Mouse (Mus musculus): ENCODE results near the gene Olfr376. TPM values are rescaled to one million over a fixed set of nuclear protein-coding genes. Genes with fewer than 3 reads are reported as not detected.

Gene Olfr376
- total RNA-seq, 1 experiment = 1.6 TPM

- no peaks in the 10 kb centered on the region for H3K9me3 ChIP-seq (ENCODE audit: control insufficient read depth, insufficient read depth, low read depth, low read length)
- H3K27ac ChIP-seq (ENCODE audit: insufficient read depth, low read depth, low read length, poor library complexity, severe bottlenecking) = no peak within 1 kb of the TSS
- TF ChIP-seq MAFK (IDR thresholded peaks at IDR 0.05; ENCODE audit: insufficient read depth, low read depth, low read length) = no peak
- no peak for TF ChIP-seq ZNF384 (IDR thresholded peaks at IDR 0.05; ENCODE audit: low read depth, low read length)
- TF ChIP-seq ZC3H11A (IDR thresholded peaks at IDR 0.05; ENCODE audit: borderline replicate concordance, low read depth, low read length) = no peak
- no peak for TF ChIP-seq CHD2 (IDR thresholded peaks at IDR 0.05; ENCODE audit: low read depth, low read length)
- no peak for TF ChIP-seq HCFC1 (IDR thresholded peaks at IDR 0.05; ENCODE audit: borderline replicate concordance, insufficient read depth, low read length)
- no peak for DNase-seq (ENCODE audit: low read depth, low spot score)
- no peak within 1 kb of the TSS for H3K9ac ChIP-seq (ENCODE audit: insufficient read depth, low read depth, low read length, poor library complexity, severe bottlenecking)
- H3K4me3 ChIP-seq (ENCODE audit: insufficient read depth in 1 of 2, low read depth in 1 of 2, low read length in 2 of 2, poor library complexity in 1 of 2, severe bottlenecking in 1 of 2) = no peak within 1 kb of the TSS
- H3K4me1 ChIP-seq (ENCODE audit: control insufficient read depth in 2 of 2, insufficient read depth in 2 of 2, low read length in 2 of 2, poor library complexity in 1 of 2) = no peaks in the 10 kb centered on the region
- H3K36me3 ChIP-seq (ENCODE audit: control insufficient read depth, insufficient read depth, low read length, poor library complexity, severe bottlenecking) = no peaks in the 10 kb centered on the region
- in situ Hi-C loops (cut with MboI; ENCODE audit: low sequenced_read_pairs in 2 of 2, unreplicated experiment in 2 of 2) = no loop called here
These were observed 28.5 kb downstream of the Olfr376 start, which contains the start of gene Olfr1 for GRCm38 (mm10) chr11:73399514-73399913. Gene Olfr1 (minus strand): TSS chr11:73399614.

Other genes starting within 250 kb of the Olfr376 start
- gene Haspin, start 233.0 kb upstream of the Olfr376 start, total RNA-seq (2012; rRNA removed) = 19.7 and 25.5 TPM in 2 replicates
- gene P2rx5, start 210.8 kb upstream of the Olfr376 start, total RNA-seq (2012; rRNA removed) = 1.7 and 1.9 TPM in 2 replicates
- 80.7 and 95.4 TPM in 2 replicates for gene Emc6, start 194.2 kb upstream of the Olfr376 start, total RNA-seq (2012; rRNA removed)
- gene Tax1bp3, start 194.2 kb upstream of the Olfr376 start, total RNA-seq (2012; rRNA removed) = 18.4 and 55.0 TPM in 2 replicates
- gene Ctns, start 172.2 kb upstream of the Olfr376 start, total RNA-seq (2012; rRNA removed) = 15.8 and 22.1 TPM in 2 replicates
- gene Shpk, start 171.8 kb upstream of the Olfr376 start, total RNA-seq (2012; rRNA removed) = 1.3 and 2.3 TPM in 2 replicates
- gene Trpv1, start 137.0 kb upstream of the Olfr376 start, total RNA-seq (2012; rRNA removed) = 0.16 and 0.22 TPM in 2 replicates
- gene Trpv3, start 103.9 kb upstream of the Olfr376 start, total RNA-seq (2012; rRNA removed) = 0.16 and 0.54 TPM in 2 replicates
- gene Aspa, start 41.6 kb upstream of the Olfr376 start, total RNA-seq (2012; rRNA removed) = 2.2 and 4.1 TPM in 2 replicates
- 0.13 TPM in 1 of 2 replicates, not detected in the other for gene Gm49340, start 41.5 kb upstream of the Olfr376 start, total RNA-seq (2012; rRNA removed)
- 0.74 and 3.3 TPM in 2 replicates for gene Spata22, start 41.5 kb upstream of the Olfr376 start, total RNA-seq (2012; rRNA removed)
- gene Olfr20, start 20.5 kb upstream of the Olfr376 start, total RNA-seq (2012; rRNA removed) = 0.31 TPM in 1 of 2 replicates, not detected in the other
- not detected in 2 replicates for gene Olfr1, start 28.4 kb downstream of the Olfr376 start, total RNA-seq (2012; rRNA removed)
- gene Olfr378, start 57.2 kb downstream of the Olfr376 start, total RNA-seq (2012; rRNA removed) = not detected in 2 replicates
- gene Olfr380, start 86.3 kb downstream of the Olfr376 start, total RNA-seq (2012; rRNA removed) = not detected in 2 replicates
- gene Olfr381, start 120.4 kb downstream of the Olfr376 start, total RNA-seq (2012; rRNA removed) = not detected in 2 replicates
- gene Olfr382, start 146.0 kb downstream of the Olfr376 start, total RNA-seq (2012; rRNA removed) = not detected in 2 replicates
- not detected in 2 replicates for gene Olfr385, start 221.8 kb downstream of the Olfr376 start, total RNA-seq (2012; rRNA removed)
- gene Olfr384, start 227.3 kb downstream of the Olfr376 start, total RNA-seq (2012; rRNA removed) = not detected in 2 replicates